Mouse (Mus musculus) forebrain, embryonic 16.5 days (tissue): ENCODE data around the gene Hs3st5. TPM values are rescaled to one million over a fixed set of nuclear protein-coding genes. Genes with fewer than 3 reads are reported as not detected.
A peak's percentile ranks its signal among the peaks of the same experiment; 100 is the strongest.

ENCODE experiments used
- ATAC-seq: fragments of 200-750 bp; cut with Nextera tagmentation; 2 replicates; pipeline ENCODE4 v1.8.0; 2017; ENCODE audit warnings: mild to moderate bottlenecking, moderate library complexity
- H3K27ac ChIP-seq: fragments of 300-500 bp; sonication (generic); 2 replicates; pipeline ENCODE4 v1.5.1; 2014; ENCODE audit warnings: low read length, control low read depth
- H3K27me3 ChIP-seq: fragments of 300-500 bp; sonication (generic); replicated peaks from 2 replicates; pipeline ENCODE4 v1.6.1; 2014; ENCODE audit warnings: low read length; ENCODE audit not compliant: control insufficient read depth, insufficient read depth
- H3K36me3 ChIP-seq: fragments of 300-500 bp; sonication (generic); 2 replicates; pipeline ENCODE4 v1.6.1; 2014; ENCODE audit not compliant: control insufficient read depth, insufficient read depth
- H3K4me1 ChIP-seq: fragments of 300-500 bp; sonication (generic); replicated peaks from 2 replicates; pipeline ENCODE4 v1.6.1; 2014; ENCODE audit warnings: low read length; ENCODE audit not compliant: control insufficient read depth, insufficient read depth
- H3K4me2 ChIP-seq: fragments of 300-500 bp; sonication (generic); 2 replicates; pipeline ENCODE4 v1.6.1; 2014; ENCODE audit warnings: mild to moderate bottlenecking, low read length, control low read depth
- H3K4me3 ChIP-seq: fragments of 300-500 bp; sonication (generic); replicated peaks from 2 replicates; pipeline ENCODE4 v1.5.1; 2014; ENCODE audit warnings: mild to moderate bottlenecking, low read length, control low read depth
- H3K9ac ChIP-seq: fragments of 300-500 bp; sonication (generic); replicated peaks from 2 replicates; pipeline ENCODE4 v1.6.1; 2014; ENCODE audit warnings: low read depth, low read length, control low read depth
- H3K9me3 ChIP-seq: fragments of 300-500 bp; sonication (generic); 2 replicates; pipeline ENCODE4 v1.6.1; 2016; ENCODE audit warnings: low read length; ENCODE audit not compliant: control insufficient read depth
- WGBS: fragments of 180-500 bp; shearing (Covaris S2); extraction: QIAGEN DNeasy Blood & Tissue Kit; methylation state at CpG from one replicate; pipeline ENCODE4 v1.1.7; 2014; 5-methylcytosine and 5-hydroxymethylcytosine counted together
- polyA plus RNA-seq: library from polyadenylated mRNA; unstranded; fragments of >200 nt; fragmentation: Nextera tagmentation; extraction: Ambion mirVana; gene quantifications from 2 replicates; pipeline ENCODE4 v1.2.1, GENCODE M21; 2015

The Hs3st5 gene
- polyA plus RNA-seq, 1 experiment from 2014 or later, result 10.7 TPM

DNA sequence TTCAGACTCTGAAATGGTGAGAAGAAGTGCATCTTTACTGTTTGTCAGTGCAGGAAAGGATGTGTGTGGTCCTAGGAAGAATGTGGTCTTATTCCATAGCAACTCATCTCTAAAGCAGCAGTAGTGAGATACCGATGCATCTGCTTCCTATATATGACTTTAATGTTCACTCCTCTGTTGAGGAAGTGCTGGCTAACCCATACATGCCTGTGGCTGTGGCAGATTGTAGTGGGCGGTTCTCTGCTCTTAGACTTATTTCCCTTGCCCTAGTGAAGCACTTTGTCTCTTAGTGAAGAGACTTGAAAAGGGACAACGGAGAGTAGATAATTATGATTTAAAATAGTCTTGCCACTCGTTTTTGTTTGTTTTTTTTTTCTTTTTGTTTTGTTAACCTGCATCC is 47.4 kb downstream of the Hs3st5 start:
- peaks cover 7% of the 10 kb centered on the region for H3K4me1 ChIP-seq
- H3K36me3 ChIP-seq, result no peaks in the 10 kb centered on the region
- no peak for ATAC-seq
- no peak overlapping the region for H3K9ac ChIP-seq
- no peak overlapping the region for H3K4me2 ChIP-seq
- H3K9me3 ChIP-seq, result no peaks in the 10 kb centered on the region
- no peak overlapping the region for H3K27ac ChIP-seq
- H3K27me3 ChIP-seq, result no peaks in the 10 kb centered on the region
- no peak overlapping the region for H3K4me3 ChIP-seq
- 67% methylated on average over 4 of the region's 4 CpGs for WGBS

DNA sequence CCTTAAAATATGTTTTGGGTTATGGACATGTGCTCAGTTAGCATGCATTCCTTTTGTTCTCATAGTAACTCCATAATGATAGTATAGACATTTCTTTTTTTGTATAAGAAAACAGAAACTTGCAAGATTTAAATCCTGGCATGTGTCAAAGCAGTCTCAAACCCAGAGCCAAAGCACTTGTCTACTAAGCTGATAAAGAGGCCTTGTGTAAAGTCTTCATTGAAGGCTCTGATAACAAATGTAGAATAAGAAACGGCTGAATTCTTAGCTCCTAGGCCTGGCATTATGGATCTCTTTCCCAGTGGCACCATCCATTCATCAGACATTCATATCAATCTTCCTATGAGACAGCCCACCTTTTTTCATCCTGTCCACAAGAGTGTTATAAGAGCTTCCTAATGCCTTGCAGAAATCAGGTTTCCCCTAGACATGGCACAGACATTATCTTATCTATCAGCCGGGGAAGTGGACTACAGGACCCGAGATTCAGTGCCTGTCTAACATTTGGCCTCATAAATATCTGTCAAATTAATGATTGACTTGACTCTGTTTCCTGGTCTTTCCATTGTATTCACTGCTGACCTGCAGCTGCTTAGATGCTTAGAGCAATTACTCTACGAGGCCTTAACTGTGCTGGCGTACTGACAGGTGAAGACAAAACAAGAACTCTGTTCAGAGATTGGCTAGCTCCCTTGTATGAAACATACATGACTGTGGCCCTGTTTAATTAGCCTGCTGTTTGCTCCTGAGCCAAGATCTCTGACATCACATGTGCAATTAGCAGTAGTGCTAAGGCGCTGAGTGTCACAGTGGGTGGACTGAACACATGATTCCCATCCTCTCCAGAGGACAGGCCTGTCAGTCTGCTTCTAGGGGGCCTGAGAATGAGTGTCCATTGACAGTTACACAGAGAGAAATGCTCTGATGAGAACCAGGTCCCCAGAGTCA is 48.6 kb downstream of the Hs3st5 start:
- H3K9ac ChIP-seq, result no peak overlapping the region
- WGBS, result 37% methylated on average over 6 of the region's 6 CpGs
- H3K4me2 ChIP-seq, result no peak overlapping the region
- ATAC-seq, result peak; percentile 81
- H3K4me3 ChIP-seq, result no peak overlapping the region
- H3K27me3 ChIP-seq, result no peaks in the 10 kb centered on the region
- H3K27ac ChIP-seq, result no peak overlapping the region
- H3K9me3 ChIP-seq, result no peaks in the 10 kb centered on the region
- H3K4me1 ChIP-seq, result peaks cover 5% of the 10 kb centered on the region
- H3K36me3 ChIP-seq, result no peaks in the 10 kb centered on the region

DNA sequence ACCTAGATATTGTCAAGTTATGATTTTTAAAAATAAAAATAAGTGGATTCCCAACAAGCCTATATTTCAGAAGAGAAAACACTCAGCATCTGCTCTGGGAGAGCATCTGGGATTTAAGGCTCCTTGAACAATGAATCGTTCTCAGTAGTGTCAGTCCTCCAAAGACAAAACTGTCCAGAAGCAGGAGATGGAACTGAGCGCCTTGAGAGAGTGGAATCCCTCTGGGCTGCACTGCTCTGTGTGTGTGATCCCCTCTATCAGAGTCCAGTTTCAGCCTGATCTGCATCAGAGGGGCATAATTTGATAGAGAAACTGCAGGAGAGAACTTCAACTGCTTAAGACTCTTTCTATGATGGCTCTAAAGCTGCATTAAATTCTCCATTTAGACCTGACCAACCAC is 49.5 kb downstream of the Hs3st5 start:
- H3K4me3 ChIP-seq, result no peak overlapping the region
- H3K27me3 ChIP-seq, result no peaks in the 10 kb centered on the region
- H3K9ac ChIP-seq, result no peak overlapping the region
- no peak overlapping the region for H3K4me2 ChIP-seq
- WGBS, result 82% methylated on average over 2 of the region's 2 CpGs
- H3K4me1 ChIP-seq, result peaks cover 5% of the 10 kb centered on the region
- H3K36me3 ChIP-seq, result no peaks in the 10 kb centered on the region
- H3K9me3 ChIP-seq, result no peaks in the 10 kb centered on the region
- H3K27ac ChIP-seq, result no peak overlapping the region
- ATAC-seq, result no peak

DNA sequence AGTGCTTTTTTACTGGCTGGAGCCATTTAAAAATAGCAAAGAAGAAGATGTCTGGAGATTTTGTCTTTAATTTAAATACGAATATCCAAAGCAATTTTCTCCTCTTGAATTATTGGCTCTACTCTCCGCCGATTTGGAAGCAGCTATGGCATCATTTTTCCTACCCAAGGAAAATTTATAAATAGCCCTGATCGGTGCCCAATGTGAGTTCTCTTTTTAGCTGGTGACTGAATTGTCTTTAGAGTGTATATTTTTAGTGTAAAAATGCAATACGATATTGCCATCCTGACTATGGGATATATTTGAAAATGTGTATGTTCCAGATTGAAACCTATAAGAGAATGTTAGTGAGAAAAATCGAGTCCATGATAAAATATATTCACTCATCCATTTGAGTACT is 51.1 kb downstream of the Hs3st5 start:
- Histone ChIP-seq H3K4me2 (no peak overlapping the region), H3K4me1 (peaks cover 5% of the 10 kb centered on the region), H3K27ac (no peak overlapping the region), H3K9me3 (no peaks in the 10 kb centered on the region), H3K9ac (no peak overlapping the region), H3K27me3 (no peaks in the 10 kb centered on the region), H3K36me3 (no peaks in the 10 kb centered on the region), H3K4me3 (no peak overlapping the region)
- ATAC-seq, result no peak
- WGBS, result 80% methylated on average over 6 of the region's 6 CpGs

DNA sequence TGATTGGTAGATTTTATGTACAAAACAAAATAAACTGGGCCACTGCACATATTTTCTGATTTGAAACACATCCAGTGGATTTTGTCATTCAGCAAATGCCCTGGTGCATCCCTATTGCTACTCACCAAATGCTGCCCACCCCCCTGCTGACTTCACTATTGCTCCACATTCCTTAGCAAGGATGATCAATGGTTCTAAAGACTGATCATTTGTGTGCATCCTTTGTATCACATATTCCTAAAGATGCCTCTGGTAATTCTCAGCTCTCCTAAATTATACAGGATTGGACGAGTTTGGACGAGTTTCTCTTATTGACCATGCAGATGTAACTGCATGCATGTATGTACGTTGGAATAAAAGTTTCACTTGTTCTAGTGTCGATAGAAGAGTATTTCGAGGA is 52.1 kb downstream of the Hs3st5 start:
- no peak for ATAC-seq
- Histone ChIP-seq H3K4me1 (peaks cover 5% of the 10 kb centered on the region), H3K4me2 (no peak overlapping the region), H3K9me3 (no peaks in the 10 kb centered on the region), H3K9ac (no peak overlapping the region), H3K4me3 (no peak overlapping the region), H3K27me3 (no peaks in the 10 kb centered on the region), H3K27ac (no peak overlapping the region), H3K36me3 (no peaks in the 10 kb centered on the region)
- 89% methylated on average over 5 of the region's 5 CpGs for WGBS

DNA sequence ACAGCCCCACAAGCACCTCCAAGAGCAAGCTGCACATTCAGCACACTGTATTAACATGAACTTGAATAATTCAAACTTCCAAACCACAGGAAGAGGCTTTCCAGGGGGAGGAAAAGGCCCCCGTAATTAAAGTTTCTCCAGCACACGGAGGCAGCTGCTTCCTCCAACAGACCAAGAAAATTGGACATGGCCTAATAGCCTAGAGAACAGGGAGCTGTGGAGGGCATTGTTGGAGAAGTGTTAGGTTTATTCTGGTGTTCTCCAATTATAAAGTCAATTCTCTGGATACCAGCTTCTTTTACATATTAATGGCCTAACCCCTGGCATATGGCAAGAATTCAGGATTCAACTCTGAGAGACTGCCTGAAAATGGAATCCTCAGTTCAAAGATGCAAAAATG is 60.6 kb downstream of the Hs3st5 start:
- peak overlapping the region; percentile 23; the same call in 1 of the 2 replicates for H3K27ac ChIP-seq

DNA sequence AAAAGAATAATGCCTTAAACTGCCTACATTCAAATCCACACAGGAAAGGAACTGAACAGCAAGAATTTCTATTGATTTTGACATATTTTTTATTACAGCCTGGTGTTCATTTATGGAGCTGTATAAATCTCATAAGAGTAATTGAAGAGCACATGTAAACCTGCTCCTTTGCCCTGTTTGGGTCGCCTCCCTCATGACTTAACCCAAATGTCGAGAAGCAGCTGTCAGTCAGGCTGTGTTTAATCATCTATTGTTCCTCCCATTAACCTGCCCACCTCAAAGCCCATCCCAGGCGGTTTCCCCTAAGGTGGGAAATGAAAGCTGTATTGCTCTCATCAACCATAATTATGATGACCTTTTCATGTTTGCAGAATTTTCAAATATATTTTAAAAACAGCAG is 65.9 kb downstream of the Hs3st5 start:
- Histone ChIP-seq H3K4me2 (no peak overlapping the region), H3K9ac (no peak overlapping the region), H3K27ac (no peak overlapping the region), H3K4me3 (no peak overlapping the region), H3K36me3 (no peaks in the 10 kb centered on the region), H3K27me3 (no peaks in the 10 kb centered on the region), H3K4me1 (no peaks in the 10 kb centered on the region), H3K9me3 (no peaks in the 10 kb centered on the region)
- no peak for ATAC-seq
- 71% methylated on average over 3 of the region's 3 CpGs for WGBS

More for the DNA sequence above, 60.6 kb downstream of the Hs3st5 start:
- Histone ChIP-seq H3K4me1 (peaks cover 5% of the 10 kb centered on the region; the same call in 1 of the 2 replicates), H3K4me2 (no peak overlapping the region), H3K36me3 (no peaks in the 10 kb centered on the region), H3K27me3 (no peaks in the 10 kb centered on the region), H3K9me3 (no peaks in the 10 kb centered on the region), H3K9ac (no peak overlapping the region), H3K4me3 (no peak overlapping the region)
- peak; percentile 93 for ATAC-seq
- WGBS, result 13% methylated on average over 2 of the region's 2 CpGs

DNA sequence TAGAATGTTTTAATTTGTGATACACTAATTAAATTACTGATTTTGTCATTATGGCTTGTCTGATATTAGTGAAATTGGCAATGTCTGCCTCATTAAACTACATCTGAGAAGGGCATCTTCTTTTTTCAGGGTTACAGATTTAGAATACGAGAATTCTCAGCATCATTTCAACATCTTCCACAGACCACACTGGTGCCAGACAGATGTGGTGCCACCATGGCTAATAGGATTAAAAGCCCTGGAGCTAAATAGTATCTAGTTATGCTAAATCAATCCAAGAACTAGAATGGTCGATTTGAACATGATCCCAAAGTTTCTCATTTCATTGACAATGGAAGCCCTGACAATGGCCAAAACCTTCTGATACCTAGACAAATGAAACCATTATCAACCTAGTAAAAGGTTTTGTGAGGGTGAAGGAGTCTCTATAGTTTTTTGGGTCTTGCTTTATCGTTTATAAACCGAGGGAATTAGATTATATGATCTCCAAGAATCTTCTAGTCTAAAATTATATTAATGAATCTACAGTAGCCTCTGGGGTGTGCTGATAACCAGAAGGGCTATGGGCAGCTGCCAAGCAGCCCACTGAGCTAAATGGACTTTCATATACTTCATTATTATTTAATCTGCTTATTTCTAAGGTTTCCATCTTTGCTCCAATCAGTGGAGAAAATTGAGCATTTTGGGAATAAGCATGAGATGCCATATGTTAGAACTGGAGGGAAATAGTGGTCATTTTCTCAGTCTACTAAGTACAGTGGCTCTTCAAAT is 71.9 kb downstream of the Hs3st5 start:
- no peak overlapping the region for H3K4me3 ChIP-seq
- no peak overlapping the region for H3K4me2 ChIP-seq
- no peaks in the 10 kb centered on the region for H3K9me3 ChIP-seq
- no peak overlapping the region for H3K27ac ChIP-seq
- no peaks in the 10 kb centered on the region for H3K36me3 ChIP-seq
- no peaks in the 10 kb centered on the region for H3K4me1 ChIP-seq
- no peak for ATAC-seq
- WGBS, result 64% methylated on average over 4 of the region's 4 CpGs
- no peaks in the 10 kb centered on the region for H3K27me3 ChIP-seq
- no peak overlapping the region for H3K9ac ChIP-seq

DNA sequence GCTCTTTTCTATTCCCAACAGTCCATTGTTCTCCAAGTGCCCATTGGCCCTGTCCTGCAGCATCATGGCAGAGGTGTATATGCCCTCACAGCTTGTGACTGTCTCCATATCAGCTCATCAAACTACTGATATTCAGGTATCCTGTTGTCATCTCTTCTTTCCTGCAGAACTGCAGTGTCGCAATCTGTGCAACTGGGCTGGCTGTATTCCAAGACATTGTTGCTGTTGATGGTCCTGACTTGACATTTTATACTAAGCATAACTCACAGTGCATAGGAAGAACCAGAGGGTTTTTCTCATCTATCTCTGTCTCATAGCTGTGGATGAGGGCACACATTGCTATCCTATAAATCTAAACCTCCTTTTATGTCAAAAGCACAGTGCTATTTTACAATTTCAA is 103.8 kb downstream of the Hs3st5 start:
- H3K4me1 ChIP-seq, result no peaks in the 10 kb centered on the region
- H3K27me3 ChIP-seq, result no peaks in the 10 kb centered on the region
- ATAC-seq, result no peak
- H3K36me3 ChIP-seq, result no peaks in the 10 kb centered on the region
- no peak overlapping the region for H3K27ac ChIP-seq
- no peak overlapping the region for H3K4me3 ChIP-seq
- no peak overlapping the region for H3K9ac ChIP-seq
- 76% methylated on average over 1 of the region's 1 CpGs for WGBS
- no peak overlapping the region for H3K4me2 ChIP-seq
- no peaks in the 10 kb centered on the region for H3K9me3 ChIP-seq
